Mouse (Mus musculus): ENCODE results near the gene Crlf1. TPM values are rescaled to one million over a fixed set of nuclear protein-coding genes. Genes with fewer than 3 reads are reported as not detected.

The Crlf1 gene
- polyA plus RNA-seq, 1 experiment: 294 TPM

- Histone ChIP-seq H3K79me2 (ENCODE audit: control insufficient read depth, insufficient read depth) (peaks cover 29% of the 10 kb centered on the region), H3K36me3 (ENCODE audit: control insufficient read depth, insufficient read depth) (peaks cover 12% of the 10 kb centered on the region), H3ac (ENCODE audit: control insufficient read depth, insufficient read length, low read depth) (no peak overlapping the region), H3K27me3 (ENCODE audit: control insufficient read depth, insufficient read depth, insufficient read length) (no peaks in the 10 kb centered on the region), H3K79me3 (ENCODE audit: low read depth) (peaks cover 15% of the 10 kb centered on the region), H3K4me3 (ENCODE audit: insufficient read depth, poor library complexity, severe bottlenecking) (no peak overlapping the region)
- no peak for TF ChIP-seq MYOD1 (IDR thresholded peaks at IDR 0.05; ENCODE audit: control insufficient read depth, insufficient read length, low read depth)
- no peak for TF ChIP-seq FOSL1 (IDR thresholded peaks at IDR 0.05; ENCODE audit: insufficient read depth, low read length, poor library complexity, severe bottlenecking)
- no peak for TF ChIP-seq MAX (IDR thresholded peaks at IDR 0.05)
- TF ChIP-seq CTCF (IDR thresholded peaks at IDR 0.05; ENCODE audit: control insufficient read depth, insufficient read depth, insufficient read length): no peak
- TF ChIP-seq USF1 (IDR thresholded peaks at IDR 0.05; ENCODE audit: low read depth): no peak
- no peak for TF ChIP-seq MYOG (IDR thresholded peaks at IDR 0.05; ENCODE audit: control insufficient read depth, extremely low read depth, insufficient read length)
- TF ChIP-seq CEBPB (IDR thresholded peaks at IDR 0.05; ENCODE audit: low read depth): no peak
Observed at GRCm38 (mm10) chr8:70501820-70502529, 9.0 kb downstream of the Crlf1 start.

- no peak for TF ChIP-seq MAX (IDR thresholded peaks at IDR 0.05)
- no peak for TF ChIP-seq CTCF (IDR thresholded peaks at IDR 0.05; ENCODE audit: control insufficient read depth, insufficient read depth, insufficient read length)
- TF ChIP-seq USF1 (IDR thresholded peaks at IDR 0.05; ENCODE audit: low read depth): no peak
- TF ChIP-seq MYOD1 (IDR thresholded peaks at IDR 0.05; ENCODE audit: control insufficient read depth, insufficient read length, low read depth): no peak
- TF ChIP-seq MYOG (IDR thresholded peaks at IDR 0.05; ENCODE audit: control insufficient read depth, extremely low read depth, insufficient read length): no peak
- TF ChIP-seq FOSL1 (IDR thresholded peaks at IDR 0.05; ENCODE audit: insufficient read depth, low read length, poor library complexity, severe bottlenecking): no peak
- TF ChIP-seq CEBPB (IDR thresholded peaks at IDR 0.05; ENCODE audit: low read depth): no peak
- Histone ChIP-seq H3K4me3 (ENCODE audit: insufficient read depth, poor library complexity, severe bottlenecking) (no peak overlapping the region), H3K79me2 (ENCODE audit: control insufficient read depth, insufficient read depth) (peaks cover 29% of the 10 kb centered on the region), H3ac (ENCODE audit: control insufficient read depth, insufficient read length, low read depth) (no peak overlapping the region), H3K27me3 (ENCODE audit: control insufficient read depth, insufficient read depth, insufficient read length) (no peaks in the 10 kb centered on the region), H3K36me3 (ENCODE audit: control insufficient read depth, insufficient read depth) (peaks cover 18% of the 10 kb centered on the region), H3K79me3 (ENCODE audit: low read depth) (peaks cover 11% of the 10 kb centered on the region)
Observed at GRCm38 (mm10) chr8:70502540-70502939, 9.6 kb downstream of the Crlf1 start.

- TF ChIP-seq MYOG (IDR thresholded peaks at IDR 0.05; ENCODE audit: control insufficient read depth, extremely low read depth, insufficient read length) (no peak), CTCF (IDR thresholded peaks at IDR 0.05; ENCODE audit: control insufficient read depth, insufficient read depth, insufficient read length) (peak; percentile 94)
- peak overlapping the region; percentile 48 for H3ac ChIP-seq (ENCODE audit: control insufficient read depth, insufficient read length, low read depth)
- no peak overlapping the region for H3K4me3 ChIP-seq (ENCODE audit: insufficient read depth, poor library complexity, severe bottlenecking)
- H3K79me3 ChIP-seq (ENCODE audit: low read depth): peaks cover 14% of the 10 kb centered on the region
- peaks cover 30% of the 10 kb centered on the region for H3K79me2 ChIP-seq (ENCODE audit: control insufficient read depth, insufficient read depth)
- H3K27me3 ChIP-seq (ENCODE audit: control insufficient read depth, insufficient read depth, insufficient read length): no peaks in the 10 kb centered on the region
- peaks cover 25% of the 10 kb centered on the region for H3K36me3 ChIP-seq (ENCODE audit: control insufficient read depth, insufficient read depth)
Observed at GRCm38 (mm10) chr8:70503062-70503750, 10.2 kb downstream of the Crlf1 start.

GRCm38 (mm10) chr8:70504291-70504716 is 11.3 kb downstream of the Crlf1 start:
- Histone ChIP-seq H3K79me3 (ENCODE audit: low read depth) (peaks cover 24% of the 10 kb centered on the region), H3K27me3 (ENCODE audit: control insufficient read depth, insufficient read depth, insufficient read length) (no peaks in the 10 kb centered on the region), H3K4me3 (ENCODE audit: insufficient read depth, poor library complexity, severe bottlenecking) (peak overlapping the region; percentile 14), H3K36me3 (ENCODE audit: control insufficient read depth, insufficient read depth) (peaks cover 35% of the 10 kb centered on the region), H3K79me2 (ENCODE audit: control insufficient read depth, insufficient read depth) (peaks cover 33% of the 10 kb centered on the region), H3ac (ENCODE audit: control insufficient read depth, insufficient read length, low read depth) (no peak overlapping the region)
- no peak for TF ChIP-seq CTCF (IDR thresholded peaks at IDR 0.05; ENCODE audit: control insufficient read depth, insufficient read depth, insufficient read length)
- TF ChIP-seq MYOD1 (IDR thresholded peaks at IDR 0.05; ENCODE audit: control insufficient read depth, insufficient read length, low read depth): peak; percentile 29

GRCm38 (mm10) chr8:70504851-70505250 is 11.9 kb downstream of the Crlf1 start:
- TF ChIP-seq MAX (IDR thresholded peaks at IDR 0.05) (no peak), CTCF (IDR thresholded peaks at IDR 0.05; ENCODE audit: control insufficient read depth, insufficient read depth, insufficient read length) (peak; percentile 36), FOSL1 (IDR thresholded peaks at IDR 0.05; ENCODE audit: insufficient read depth, low read length, poor library complexity, severe bottlenecking) (no peak), USF1 (IDR thresholded peaks at IDR 0.05; ENCODE audit: low read depth) (no peak)
- Histone ChIP-seq H3K79me3 (ENCODE audit: low read depth) (peaks cover 29% of the 10 kb centered on the region), H3ac (ENCODE audit: control insufficient read depth, insufficient read length, low read depth) (peak overlapping the region; percentile 14), H3K27me3 (ENCODE audit: control insufficient read depth, insufficient read depth, insufficient read length) (no peaks in the 10 kb centered on the region), H3K79me2 (ENCODE audit: control insufficient read depth, insufficient read depth) (peaks cover 39% of the 10 kb centered on the region), H3K4me3 (ENCODE audit: insufficient read depth, poor library complexity, severe bottlenecking) (peak overlapping the region; percentile 48), H3K36me3 (ENCODE audit: control insufficient read depth, insufficient read depth) (peaks cover 39% of the 10 kb centered on the region)

Measured in C2C12 (cell line).